Mouse (Mus musculus): Measurements from ENCODE around the gene Slc39a11.

Slc39a11 gene

GRCm38 (mm10) chr11:113271857-113272256 is 378.0 kb downstream of the Slc39a11 start:
- DNase-seq, result no peak

- DNase-seq, result no peak
Observed at GRCm38 (mm10) chr11:113268831-113269319, 381.0 kb downstream of the Slc39a11 start.

- DNase-seq, result peak; percentile 56
Observed at GRCm38 (mm10) chr11:113267516-113268230, 382.2 kb downstream of the Slc39a11 start.

DNA sequence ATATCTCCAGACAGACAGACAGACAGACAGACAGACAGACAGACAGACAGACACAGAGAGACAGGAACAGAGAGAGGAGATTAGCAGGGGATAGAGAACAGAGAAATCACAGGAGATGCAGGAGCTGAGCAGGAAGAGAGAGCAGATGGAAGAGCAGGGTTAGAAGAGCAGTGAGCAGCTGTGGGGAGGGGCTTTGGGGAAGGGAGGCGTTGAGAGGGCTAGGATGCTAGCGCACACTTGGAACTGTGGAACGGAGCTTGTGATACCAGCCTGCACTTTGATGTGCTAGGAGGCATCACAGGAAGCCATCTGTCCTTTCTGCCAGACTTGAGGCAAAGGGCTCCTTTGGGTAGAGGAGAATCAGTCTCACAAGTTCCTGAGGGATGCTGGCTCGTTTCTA is 383.2 kb downstream of the Slc39a11 start:
- DNase-seq, result peak; percentile 85

GRCm38 (mm10) chr11:113265567-113265966 is 384.3 kb downstream of the Slc39a11 start:
- DNase-seq, result no peak

GRCm38 (mm10) chr11:113263971-113264370 is 385.9 kb downstream of the Slc39a11 start:
- DNase-seq, result no peak

DNA sequence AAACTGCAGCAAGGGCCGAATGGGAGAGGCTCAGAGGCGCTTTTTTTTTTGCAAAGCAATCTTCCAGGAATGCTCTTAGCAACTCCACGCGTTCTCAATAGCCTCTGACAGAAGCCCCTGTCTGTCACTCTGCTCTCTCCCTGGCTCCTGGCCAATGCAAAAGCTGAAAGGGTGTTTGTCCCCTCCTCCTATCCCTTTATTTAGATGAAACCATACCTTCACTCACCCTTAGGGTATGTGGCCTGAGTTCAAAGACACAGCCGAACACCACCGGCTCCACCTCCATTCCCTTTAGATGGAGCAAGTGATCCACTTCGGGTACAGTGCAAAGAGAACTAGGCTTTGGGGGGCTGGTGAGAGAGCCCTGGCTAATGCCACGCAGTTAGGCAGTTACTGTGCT is 387.8 kb downstream of the Slc39a11 start:
- DNase-seq, result no peak

DNA sequence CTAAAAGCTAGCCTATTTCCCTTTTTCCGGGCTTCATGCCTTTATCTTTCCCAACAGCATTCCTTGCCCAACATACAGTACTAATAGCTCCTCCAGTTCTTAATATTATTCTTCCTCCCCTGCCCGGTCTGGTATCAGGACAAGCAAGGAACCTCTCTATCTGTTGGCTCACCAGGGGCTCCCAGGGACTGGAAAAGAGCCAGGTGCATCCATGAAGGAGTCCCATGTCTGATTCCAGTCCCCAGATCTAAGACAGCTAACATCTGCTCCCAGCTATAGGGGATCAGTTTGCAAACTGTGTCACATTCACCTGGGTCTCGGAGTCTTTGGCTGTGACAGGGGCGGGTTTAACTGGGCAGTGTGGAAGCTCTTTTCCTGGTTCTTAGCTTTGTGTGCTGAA is 388.5 kb downstream of the Slc39a11 start:
- DNase-seq, result no peak

DNA sequence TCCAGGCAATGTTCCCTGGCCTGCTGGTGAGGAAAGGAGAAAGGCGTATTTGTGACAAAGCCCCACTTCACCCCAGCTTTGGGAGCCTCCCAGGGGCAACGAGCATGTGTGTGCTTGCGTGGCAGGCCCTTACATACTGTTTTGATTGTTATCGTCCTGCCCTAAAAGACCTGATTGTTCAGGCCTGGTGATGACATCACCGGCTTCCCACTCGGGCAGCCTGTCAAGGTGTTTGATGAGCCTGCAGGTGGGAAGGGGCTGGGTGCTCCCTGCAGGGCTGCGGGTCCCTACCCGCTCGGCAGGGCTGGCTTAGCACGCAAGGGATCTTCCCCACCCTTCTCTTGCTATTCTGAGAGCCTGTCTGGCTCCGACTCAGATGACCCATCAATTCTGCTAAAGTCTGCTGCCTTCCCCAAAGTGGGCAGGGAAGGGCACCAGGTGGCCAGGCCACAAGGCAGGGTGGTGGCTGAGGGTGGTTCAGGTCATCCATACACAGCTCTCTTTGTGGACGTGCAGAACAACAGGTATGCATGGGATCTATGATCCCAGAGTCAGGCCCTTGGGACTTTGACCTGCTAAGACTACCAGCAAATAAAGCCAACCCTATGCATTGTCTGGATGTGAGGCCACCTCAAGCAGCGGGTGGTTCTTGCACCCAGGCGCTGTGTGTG is 390.0 kb downstream of the Slc39a11 start:
- no peak for DNase-seq

GRCm38 (mm10) chr11:113258016-113258415 is 391.9 kb downstream of the Slc39a11 start:
- no peak for DNase-seq

GRCm38 (mm10) chr11:113254653-113255052 is 395.2 kb downstream of the Slc39a11 start:
- DNase-seq, result no peak

DNA sequence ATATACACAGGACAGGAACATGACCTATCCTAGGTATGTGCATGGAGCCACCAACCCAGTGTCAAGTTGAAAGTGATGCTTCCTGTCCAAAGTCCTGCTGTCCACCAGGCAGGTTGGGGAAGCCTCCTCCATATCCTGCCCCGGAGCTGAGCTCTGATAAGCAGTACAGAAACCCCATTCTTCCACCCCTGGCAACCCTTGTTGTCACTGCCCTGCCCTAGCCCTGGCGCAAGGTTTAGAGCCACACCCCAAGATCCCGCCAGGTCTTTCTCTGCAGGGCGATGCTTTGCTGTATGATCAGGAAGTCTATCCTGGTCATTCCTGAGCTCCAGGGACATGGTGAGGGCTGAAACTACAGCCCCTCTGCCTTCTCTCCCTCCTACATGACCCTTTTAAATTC is 396.7 kb downstream of the Slc39a11 start:
- DNase-seq, result no peak

DNA sequence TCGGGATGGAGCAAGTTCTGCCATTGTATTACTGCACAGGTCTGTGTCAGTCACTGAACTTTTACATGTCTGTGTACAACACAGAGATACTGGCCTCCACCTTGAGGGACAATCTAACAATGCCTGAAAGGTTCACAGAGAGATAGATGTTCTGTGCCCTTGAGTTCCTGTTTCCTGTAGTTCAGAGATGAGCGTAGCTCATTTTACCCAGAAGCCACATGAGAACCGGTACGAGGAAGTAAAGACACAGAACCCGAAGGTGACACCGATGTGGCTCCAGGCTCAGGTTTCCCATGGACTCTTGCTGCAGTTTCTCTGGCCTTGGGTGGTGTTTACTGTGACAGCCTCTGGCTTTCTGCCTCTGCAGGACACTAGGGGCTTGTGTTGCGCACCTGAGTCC is 398.7 kb downstream of the Slc39a11 start:
- no peak for DNase-seq

DNA sequence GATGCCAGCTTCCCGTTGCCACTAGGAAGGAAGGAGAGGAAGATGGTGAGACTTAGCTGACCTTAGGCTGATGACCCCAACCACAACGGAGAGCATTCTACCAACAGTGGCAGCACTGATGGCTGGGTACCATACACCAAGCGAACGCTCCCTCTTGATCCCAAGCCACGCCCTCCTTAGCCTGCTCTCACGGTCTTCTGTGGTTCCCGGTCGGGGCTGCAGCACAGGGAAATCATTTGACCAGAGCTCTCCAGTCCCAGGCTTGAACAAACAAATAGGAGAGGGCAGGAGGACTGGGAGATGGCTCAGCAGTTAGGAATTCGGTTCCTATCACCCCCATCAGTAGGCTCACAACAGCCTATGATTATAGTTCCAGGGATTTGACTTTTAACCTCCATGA is 403.4 kb downstream of the Slc39a11 start:
- DNase-seq, result no peak

- DNase-seq, result no peak
Observed at GRCm38 (mm10) chr11:113245666-113246065, 404.2 kb downstream of the Slc39a11 start.

DNA sequence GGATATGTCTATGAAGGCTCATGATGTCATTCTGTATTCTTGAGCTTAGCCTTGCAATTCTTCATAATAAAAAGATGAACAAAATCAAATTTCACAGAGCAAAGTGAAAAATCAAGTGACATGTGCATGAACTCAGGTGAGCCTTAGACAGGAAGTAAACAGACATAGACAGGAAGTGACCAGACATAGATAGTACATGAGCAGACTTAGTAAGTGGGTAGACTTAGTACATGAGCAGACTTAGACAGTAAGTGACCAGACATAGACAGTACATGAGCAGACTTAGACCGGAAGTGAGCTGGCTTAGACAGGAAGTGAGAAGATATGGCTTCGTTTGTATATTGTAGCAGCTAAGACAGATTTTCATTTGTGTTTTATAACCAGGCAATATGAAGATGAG is 415.4 kb downstream of the Slc39a11 start:
- no peak for DNase-seq

DNA sequence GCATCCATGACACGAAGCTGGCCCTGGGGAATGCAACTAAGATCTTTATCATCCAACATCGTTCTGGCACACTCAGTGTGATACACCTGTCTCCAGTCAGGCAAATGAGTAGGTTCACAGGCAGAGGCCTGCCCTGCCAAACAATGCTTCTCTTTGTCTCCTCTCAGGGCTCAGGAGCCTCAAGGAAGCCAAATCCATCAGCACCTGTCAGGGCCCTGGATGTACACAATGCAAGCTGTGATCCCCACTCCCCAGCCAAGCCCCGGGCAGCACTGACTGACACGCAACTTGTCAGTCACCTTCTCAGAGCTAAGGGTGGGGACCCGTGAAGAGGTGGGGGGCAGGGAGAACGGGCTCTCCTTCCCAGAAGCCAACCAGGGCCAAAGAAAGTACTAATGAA is 417.8 kb downstream of the Slc39a11 start:
- no peak for DNase-seq

- no peak for DNase-seq
Observed at GRCm38 (mm10) chr11:113230410-113231132, 419.3 kb downstream of the Slc39a11 start.

DNA sequence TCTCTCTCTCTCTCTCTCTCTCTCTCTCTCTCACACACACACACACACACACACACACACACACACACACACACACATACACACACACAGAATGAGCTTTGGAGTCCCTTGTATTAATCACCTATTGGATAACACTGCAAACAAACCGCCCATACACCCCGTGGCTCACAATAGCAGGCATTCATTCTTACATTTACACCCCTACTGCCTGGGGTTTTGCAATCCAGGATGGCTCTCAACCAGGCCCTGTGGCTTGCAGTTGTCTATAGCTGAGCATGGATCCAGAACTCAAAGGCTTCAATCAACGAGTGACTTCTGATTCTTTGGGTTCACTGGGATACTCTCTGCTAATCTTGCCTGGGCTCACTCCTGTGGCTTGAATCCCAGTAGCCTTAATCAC is 424.1 kb downstream of the Slc39a11 start:
- DNase-seq, result no peak

DNA sequence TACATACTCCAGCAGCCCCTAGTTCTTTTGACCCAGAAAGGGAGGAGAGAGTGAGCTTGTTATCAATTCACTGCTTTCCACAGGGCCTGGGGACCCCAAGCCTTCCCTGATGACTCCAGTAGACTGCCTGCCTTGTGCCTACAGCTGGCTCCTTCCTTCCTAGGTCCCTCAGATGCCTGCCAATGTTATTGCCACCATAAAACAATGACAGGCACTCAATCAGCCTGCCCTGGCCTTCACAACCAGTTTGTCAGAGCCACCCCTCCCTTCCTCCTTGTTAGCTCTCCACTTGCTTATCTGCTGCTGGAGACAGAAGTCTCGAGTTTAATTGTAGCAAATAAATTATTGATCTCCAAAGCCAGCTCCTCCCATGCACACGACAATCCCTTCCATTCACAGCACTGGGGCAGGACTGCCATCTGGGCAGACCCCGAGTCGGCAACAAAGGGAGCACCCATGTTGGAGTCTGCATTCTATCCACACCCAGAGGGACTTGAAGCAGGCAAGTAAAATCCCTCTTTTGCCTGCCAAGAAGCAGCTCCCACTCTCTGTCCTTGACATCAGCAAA is 426.0 kb downstream of the Slc39a11 start:
- DNase-seq, result no peak

GRCm38 (mm10) chr11:113221267-113222195 is 428.3 kb downstream of the Slc39a11 start:
- peak; percentile 76 for DNase-seq

- no peak for DNase-seq
Observed at GRCm38 (mm10) chr11:113220649-113221048, 429.2 kb downstream of the Slc39a11 start.

Measured in layer of hippocampus, adult 9-11 months (tissue).